In the genomic region with DNA sequence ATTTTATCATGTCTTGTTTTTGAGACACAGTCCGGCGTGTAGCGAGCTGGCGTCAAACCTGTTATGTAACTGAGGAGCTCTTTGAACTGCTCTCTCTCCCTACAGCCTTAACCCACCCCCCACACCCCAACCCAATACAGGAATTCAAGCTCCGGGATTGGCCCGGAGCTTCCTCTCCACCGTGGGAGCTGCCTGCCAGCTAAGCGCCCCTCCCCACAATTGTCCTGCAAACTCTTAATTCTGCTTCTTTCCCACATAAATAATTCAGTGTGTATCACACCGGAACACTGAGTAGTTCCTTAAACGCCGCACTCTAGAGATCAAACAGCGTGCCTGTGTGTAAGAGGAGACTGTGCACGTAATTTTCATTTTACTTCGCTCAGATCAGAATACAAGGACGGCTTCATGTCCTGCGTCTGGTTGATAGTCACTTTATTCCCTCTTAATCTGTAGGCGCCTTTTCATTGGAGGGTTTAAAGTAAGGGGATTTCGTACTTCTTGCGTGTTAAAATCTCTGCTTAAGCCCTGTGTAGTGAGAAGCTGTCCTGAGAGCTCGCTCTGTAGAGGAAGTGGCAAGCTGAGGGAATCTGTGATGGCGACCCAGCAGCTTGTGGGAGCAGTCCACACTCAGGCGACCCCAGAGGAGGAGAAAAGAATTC, we compare ENCODE assay signal across 8 mouse cellular contexts.
DNase-seq lines count a peak whose midpoint lies in the region; ATAC-seq lines count a peak whose summit lies in the region.

No protein-coding gene starts in this region.

- peaks cover 39% of the 10 kb centered on the region for H3K4me1 ChIP-seq in heart, embryonic 12.5 days (replicated peaks)
- peaks cover 35% of the 10 kb centered on the region for H3K4me1 ChIP-seq in kidney, embryonic 15.5 days
- no peaks in the 10 kb centered on the region; the same call in 1 of the 2 replicates for H3K4me1 ChIP-seq in liver, embryonic 15.5 days (replicated peaks)
- peaks cover 35% of the 10 kb centered on the region for H3K4me1 ChIP-seq in neural tube, embryonic 12.5 days

- H3K27me3 ChIP-seq in heart, embryonic 12.5 days (replicated peaks): no peaks in the 10 kb centered on the region
- H3K27me3 ChIP-seq in kidney, embryonic 15.5 days: 0 out of 2 replicates have a peak, but pooled peaks cover 4% of the 10 kb centered on the region
- 0 out of 2 replicates have a peak, but pooled peaks cover 4% of the 10 kb centered on the region for H3K27me3 ChIP-seq in liver, embryonic 15.5 days
- H3K27me3 ChIP-seq in neural tube, embryonic 12.5 days (replicated peaks): no peaks in the 10 kb centered on the region

- peak overlapping the region; percentile 76 for H3K4me2 ChIP-seq in heart, embryonic 12.5 days
- H3K4me2 ChIP-seq in kidney, embryonic 15.5 days: peak overlapping the region; percentile 75
- peak overlapping the region; percentile 55 for H3K4me2 ChIP-seq in liver, embryonic 15.5 days
- peak overlapping the region; percentile 64 for H3K4me2 ChIP-seq in neural tube, embryonic 12.5 days (replicated peaks)

- peak; percentile 57 to 87 for DNase-seq in adrenal gland, adult (ENCODE audit: inconsistent age in 2 of 2, low spot score in 1 of 2)
- DNase-seq in adrenal gland, adult 8-10 months: no peak
- peak; percentile 82 for DNase-seq in embryo, embryonic 10.5 days (ENCODE audit: low spot score)
- DNase-seq in urinary bladder, postnatal 10 days (ENCODE audit: low spot score): no peak

- ATAC-seq in heart, embryonic 12.5 days (ENCODE audit: insufficient number of reproducible peaks, low FRiP score): peak; percentile 69
- peak; percentile 86 for ATAC-seq in kidney, embryonic 15.5 days (replicated peaks; ENCODE audit: low FRiP score)
- ATAC-seq in liver, embryonic 15.5 days (ENCODE audit: insufficient read depth): peak; percentile 40; the same call in 1 of the 2 replicates
- ATAC-seq in neural tube, embryonic 12.5 days (ENCODE audit: low FRiP score, low read depth): peak; percentile 83

- WGBS in heart, embryonic 12.5 days: 5% methylated on average over 22 of the region's 22 CpGs
- under 1% methylated on average over 22 of the region's 22 CpGs for WGBS in kidney, embryonic 15.5 days
- WGBS in liver, embryonic 15.5 days (ENCODE audit: insufficient replicate concordance): 3% methylated on average over 22 of the region's 22 CpGs
- WGBS in neural tube, embryonic 12.5 days: under 1% methylated on average over 22 of the region's 22 CpGs

- no peaks in the 10 kb centered on the region for H3K36me3 ChIP-seq in heart, embryonic 12.5 days
- H3K36me3 ChIP-seq in kidney, embryonic 15.5 days: no peaks in the 10 kb centered on the region
- no peaks in the 10 kb centered on the region for H3K36me3 ChIP-seq in liver, embryonic 15.5 days (replicated peaks)
- no peaks in the 10 kb centered on the region for H3K36me3 ChIP-seq in neural tube, embryonic 12.5 days

- H3K9me3 ChIP-seq in heart, embryonic 12.5 days (replicated peaks): no peaks in the 10 kb centered on the region
- no peaks in the 10 kb centered on the region for H3K9me3 ChIP-seq in kidney, embryonic 15.5 days (replicated peaks)
- H3K9me3 ChIP-seq in liver, embryonic 15.5 days (replicated peaks): no peaks in the 10 kb centered on the region
- no peaks in the 10 kb centered on the region for H3K9me3 ChIP-seq in neural tube, embryonic 12.5 days

- peak overlapping the region; percentile 64 for H3K27ac ChIP-seq in heart, embryonic 12.5 days (ENCODE audit: poor library complexity, severe bottlenecking)
- peak overlapping the region; percentile 86 for H3K27ac ChIP-seq in kidney, embryonic 15.5 days
- H3K27ac ChIP-seq in liver, embryonic 15.5 days (replicated peaks): no peak overlapping the region
- peak overlapping the region; percentile 77 for H3K27ac ChIP-seq in neural tube, embryonic 12.5 days

- H3K4me3 ChIP-seq in heart, embryonic 12.5 days: peak overlapping the region; percentile 58
- peak overlapping the region; percentile 39 for H3K4me3 ChIP-seq in kidney, embryonic 15.5 days (replicated peaks)
- peak overlapping the region; percentile 31 for H3K4me3 ChIP-seq in liver, embryonic 15.5 days (replicated peaks)
- peak overlapping the region; percentile 36 for H3K4me3 ChIP-seq in neural tube, embryonic 12.5 days

- H3K9ac ChIP-seq in heart, embryonic 12.5 days: peak overlapping the region; percentile 71
- H3K9ac ChIP-seq in kidney, embryonic 15.5 days: peak overlapping the region; percentile 21; the same call in 1 of the 2 replicates
- no peak overlapping the region for H3K9ac ChIP-seq in liver, embryonic 15.5 days
- peak overlapping the region; percentile 42; the same call in 1 of the 2 replicates for H3K9ac ChIP-seq in neural tube, embryonic 12.5 days

Comparison
In these comparisons a context has a peak if more than half of its experiments do, and no peak if none do; other contexts are left out.
1. DNase-seq: peak in adrenal gland, adult (2 of 2) and embryo, embryonic 10.5 days (single experiment); none in adrenal gland, adult 8-10 months (single experiment) and urinary bladder, postnatal 10 days (single experiment).
2. Peak in every context shown above with its lines, with median percentiles within 50 percentile points of each other: ATAC-seq, H3K4me2 ChIP-seq and H3K4me3 ChIP-seq.